Mouse (Mus musculus) liver (tissue): ENCODE measurements around the gene Slc22a16.

ENCODE experiments used
- DNase-seq: peaks from one replicate; pipeline ENCODE4 v3.0.0-alpha.2; 2020; ENCODE audit warnings: mixed read lengths

The Slc22a16 gene

DNA sequence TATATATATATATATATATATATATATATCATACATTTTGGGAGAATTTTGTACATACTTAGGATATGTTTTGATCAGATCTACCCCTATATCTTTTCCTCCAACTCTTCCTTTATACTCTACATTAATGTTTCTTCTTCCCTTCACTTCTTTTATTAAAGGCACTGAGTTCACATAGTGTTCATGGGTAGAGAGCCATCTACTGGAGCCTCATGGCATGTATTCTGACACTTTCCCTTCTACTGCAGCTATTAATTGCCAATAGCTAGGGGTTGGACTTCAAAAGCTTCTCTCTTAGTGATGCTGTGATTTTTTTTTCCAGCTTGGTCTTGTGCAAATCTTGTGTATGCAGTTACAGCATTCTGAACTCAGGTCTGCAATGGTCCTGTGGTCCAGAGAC is 47.8 kb downstream of the Slc22a16 start:
- DNase-seq: no peak

DNA sequence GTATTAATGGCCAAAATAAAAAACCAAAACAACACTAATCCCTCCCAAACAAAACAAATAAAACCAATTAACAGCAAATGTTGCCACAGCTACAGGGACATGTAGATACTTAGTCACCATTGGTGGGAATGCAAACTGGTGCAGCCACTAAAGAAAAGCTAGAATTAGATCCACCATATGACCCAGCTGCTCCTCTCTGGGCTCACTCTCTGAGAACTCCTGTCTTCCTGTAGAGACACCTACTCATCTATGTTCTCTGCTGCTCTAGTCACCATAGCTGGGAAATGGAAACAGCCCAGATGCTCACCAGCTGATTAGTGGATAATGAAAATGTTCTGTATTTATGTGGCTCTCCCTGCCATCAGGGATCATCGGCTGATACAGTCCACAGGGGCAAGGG is 49.6 kb downstream of the Slc22a16 start:
- DNase-seq: no peak

- DNase-seq: peak; percentile 41
These were observed 59.0 kb downstream of the Slc22a16 start for GRCm38 (mm10) chr10:40629140-40629539.

DNA sequence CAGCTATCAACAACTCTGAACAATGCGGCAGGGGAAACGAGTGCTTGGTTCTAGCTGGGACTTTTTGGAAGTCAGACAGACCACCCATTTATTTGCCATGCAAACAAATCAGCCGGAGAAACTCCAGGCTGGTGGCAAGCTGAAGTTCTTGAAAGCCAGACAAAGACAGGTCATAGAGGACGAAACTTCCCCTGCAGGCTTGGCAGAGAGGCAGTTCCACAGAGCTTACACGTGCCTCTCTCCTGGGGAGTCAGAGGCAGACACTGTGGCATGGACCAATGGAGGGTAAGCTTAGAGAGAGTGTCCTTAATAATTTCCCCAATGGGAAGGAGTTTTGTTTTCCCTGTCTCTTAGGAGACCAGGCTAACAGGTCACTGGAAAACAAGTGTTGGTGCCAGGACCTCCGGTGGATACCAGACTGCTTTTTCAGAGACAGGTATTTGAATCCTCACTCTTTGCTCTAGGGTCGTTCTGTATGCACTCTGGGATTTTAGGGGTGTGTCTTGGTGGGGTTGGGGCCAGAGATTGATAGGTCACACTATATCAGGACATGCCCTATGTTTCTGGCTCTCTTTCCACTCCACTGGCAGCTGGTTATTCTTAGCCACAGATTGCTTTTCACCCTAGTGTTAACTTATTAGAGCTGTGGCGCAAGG is 59.6 kb downstream of the Slc22a16 start, which contains the start of gene Ddo:
Ddo (plus strand) TSS at position 356 of the 656 bp plus-strand sequence.
- no peak for DNase-seq

DNA sequence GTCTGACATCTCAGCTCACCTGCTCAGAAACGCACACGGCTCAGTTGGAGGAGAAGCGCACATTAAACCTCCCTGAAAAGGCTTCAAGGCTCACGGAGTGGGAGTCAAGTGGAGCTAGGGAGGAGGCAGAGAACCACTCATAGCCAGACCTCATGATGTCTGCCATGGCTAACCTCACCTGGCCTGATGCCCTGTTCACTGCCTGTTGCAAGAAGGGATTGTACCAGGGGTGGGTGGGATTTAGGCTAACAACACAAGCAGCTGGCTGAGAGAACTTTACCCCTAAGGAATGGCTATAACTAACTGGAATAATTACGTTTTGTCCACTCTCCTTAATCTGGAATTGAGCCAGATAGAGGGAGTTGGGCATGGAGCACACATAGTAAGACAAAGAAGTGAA is 60.3 kb downstream of the Slc22a16 start:
- DNase-seq: no peak

DNA sequence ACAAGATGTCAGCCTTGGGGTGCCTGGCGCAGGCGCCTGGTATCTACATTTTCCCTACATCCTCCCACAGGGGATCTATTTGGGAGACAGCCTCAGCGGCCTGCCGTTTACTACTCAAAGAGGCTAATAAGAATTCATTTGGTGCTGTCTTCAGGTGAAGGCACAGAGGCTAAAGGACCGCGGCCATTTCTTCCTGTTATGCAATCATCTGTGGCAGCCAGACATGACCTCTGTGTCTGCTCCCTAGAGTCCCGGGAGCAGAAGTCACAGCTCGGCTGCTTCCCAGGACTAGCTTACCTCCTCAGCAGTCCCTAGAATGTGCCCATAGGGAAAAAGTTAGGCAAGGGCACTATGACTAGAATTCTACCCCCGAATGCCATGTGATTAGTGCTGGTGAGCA is 60.8 kb downstream of the Slc22a16 start:
- DNase-seq: no peak

DNA sequence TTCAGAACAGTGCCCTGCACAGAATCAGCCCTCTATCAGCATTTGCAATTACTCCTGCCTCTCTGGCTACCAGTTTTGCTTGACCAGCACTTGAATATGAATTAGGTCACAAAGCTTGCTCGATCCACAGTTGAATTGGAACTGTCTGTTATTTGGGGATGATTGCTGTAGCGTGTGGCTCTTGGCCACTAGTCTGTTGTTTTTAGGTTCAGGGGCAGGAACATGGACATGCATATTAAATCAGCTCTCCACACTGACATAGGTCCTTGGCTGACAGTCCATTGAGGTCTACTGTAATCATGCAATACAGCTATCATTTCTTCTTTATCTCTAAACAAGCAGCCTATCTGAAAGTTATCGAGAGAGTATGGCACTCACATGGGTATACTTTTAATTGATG is 62.0 kb downstream of the Slc22a16 start:
- no peak for DNase-seq

GRCm38 (mm10) chr10:40637331-40637730 is 67.2 kb downstream of the Slc22a16 start:
- DNase-seq: no peak

DNA sequence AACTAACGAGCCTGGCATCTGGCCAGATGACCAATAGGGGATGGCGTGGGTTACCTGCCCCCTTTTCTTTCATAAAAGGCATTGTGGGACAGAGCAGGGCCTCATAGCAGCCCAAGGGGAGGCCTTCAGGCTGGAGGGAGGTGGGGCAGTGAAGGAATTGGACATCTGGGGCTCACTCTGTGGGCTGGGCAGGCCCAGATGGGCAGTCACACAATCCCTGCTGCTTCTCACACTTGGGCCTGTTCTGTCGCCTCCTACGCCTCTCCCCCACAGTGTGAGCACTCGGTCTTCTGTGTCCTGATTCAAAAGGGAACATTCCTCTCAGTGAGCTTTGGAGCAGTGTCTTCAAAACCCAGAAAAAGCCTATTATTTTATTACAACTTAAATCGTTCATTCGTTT is 68.1 kb downstream of the Slc22a16 start:
- no peak for DNase-seq

DNA sequence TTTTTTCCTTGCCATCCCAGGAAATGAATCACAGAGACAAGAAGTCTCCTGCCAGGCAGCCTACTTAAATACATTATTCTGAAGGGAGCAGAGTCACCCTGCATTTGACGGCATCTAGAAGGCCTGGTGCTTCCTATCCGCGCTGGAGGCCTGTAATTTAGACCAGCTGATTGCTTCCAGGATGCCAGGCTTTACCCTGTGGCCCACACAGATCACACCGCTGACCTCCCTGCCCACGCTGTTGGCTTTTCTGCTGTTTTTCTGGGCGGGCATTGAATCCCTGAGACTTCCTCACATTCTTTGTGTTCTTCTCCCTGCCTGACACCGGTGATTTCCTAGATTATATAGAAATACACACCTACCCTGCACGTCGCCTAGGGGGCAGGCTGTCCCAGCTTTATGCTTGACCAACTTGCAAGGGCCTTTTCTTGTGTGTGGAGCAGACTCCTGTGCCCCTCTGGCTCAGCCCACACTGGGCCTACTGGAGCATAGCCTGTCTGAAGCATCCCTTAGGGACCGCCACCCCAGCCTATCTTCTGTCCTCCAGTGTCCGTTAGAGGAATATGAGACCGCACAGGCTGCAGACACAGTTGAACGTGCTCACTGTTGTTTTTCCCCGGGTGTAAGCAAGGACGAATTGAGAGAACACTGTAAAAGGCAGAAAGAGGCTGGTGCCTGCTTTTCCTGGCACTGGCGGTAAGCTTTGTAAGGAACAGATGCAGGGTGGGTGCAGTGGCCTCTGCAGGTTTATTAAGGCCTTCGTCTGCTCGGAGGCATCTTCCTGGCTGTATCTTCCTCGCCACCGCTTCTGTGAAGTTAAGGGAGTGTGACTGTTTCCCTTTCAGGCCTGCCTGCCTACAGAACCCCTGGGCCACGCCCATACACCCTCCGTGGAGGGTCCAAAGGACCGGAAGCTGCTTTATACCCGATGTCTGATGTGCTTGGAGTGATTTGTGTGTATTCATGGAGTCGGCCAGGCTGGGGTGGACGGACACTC is 69.0 kb downstream of the Slc22a16 start:
- no peak for DNase-seq

GRCm38 (mm10) chr10:40640406-40640805 is 70.3 kb downstream of the Slc22a16 start:
- no peak for DNase-seq

DNA sequence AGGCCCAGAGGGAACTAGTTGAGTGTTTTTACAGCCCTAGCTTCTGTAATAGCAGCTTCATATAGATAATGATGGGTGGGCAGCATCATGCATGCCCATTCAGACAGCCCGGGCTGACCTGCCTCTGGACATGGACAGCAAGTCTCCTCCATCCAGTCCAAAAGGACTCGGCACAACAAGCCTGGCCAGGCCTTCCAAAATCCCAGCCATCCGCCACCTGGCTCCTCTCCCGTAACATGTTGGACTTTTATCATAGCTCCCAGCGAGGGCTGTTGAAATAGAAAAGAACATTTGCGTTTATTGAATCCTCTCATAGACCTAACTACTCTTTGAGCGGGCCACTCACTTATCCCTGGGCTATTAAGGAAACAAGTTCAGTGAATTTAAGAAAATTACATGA is 71.8 kb downstream of the Slc22a16 start:
- DNase-seq: no peak

GRCm38 (mm10) chr10:40643126-40643525 is 73.0 kb downstream of the Slc22a16 start:
- DNase-seq: no peak

DNA sequence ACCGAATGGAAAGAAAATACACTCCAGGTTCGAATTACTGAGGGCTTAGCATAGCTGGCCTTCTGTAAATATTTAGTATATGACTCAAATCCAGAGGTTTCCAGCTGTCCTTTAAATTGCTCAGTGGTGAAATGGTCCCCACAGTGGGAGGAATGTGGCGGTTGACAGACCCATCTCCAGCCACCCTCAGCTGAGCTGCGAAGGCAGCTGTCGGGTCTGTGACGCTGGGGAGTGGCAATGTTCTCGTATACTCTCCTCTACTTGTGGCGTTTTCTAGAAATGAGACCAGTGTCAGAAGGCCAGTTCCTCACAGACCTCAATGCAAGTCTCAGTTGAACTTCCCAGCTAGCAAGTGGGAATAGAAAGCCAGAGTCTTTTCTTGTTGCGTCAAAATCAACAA is 74.3 kb downstream of the Slc22a16 start:
- DNase-seq: no peak

GRCm38 (mm10) chr10:40645346-40645745 is 75.2 kb downstream of the Slc22a16 start:
- no peak for DNase-seq

- no peak for DNase-seq
These were observed 78.6 kb downstream of the Slc22a16 start for GRCm38 (mm10) chr10:40648776-40649175.

DNA sequence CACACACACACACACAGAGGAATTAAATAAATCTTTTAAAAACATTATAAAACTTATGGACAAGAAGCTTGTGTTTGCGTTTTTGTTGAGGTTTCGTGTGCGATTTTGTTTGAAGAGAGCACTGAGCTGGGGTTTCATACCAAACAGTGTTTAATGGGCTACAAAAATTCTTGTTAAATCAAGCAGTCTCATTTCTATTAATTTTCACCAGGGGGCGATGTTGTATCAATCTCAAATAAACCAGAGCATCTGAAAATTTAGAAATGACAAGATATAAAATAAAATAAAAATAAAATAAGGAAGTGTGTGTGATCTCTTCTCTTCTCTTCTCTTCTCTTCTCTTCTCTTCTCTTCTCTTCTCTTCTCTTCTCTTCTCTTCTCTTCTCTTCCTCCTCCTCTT is 79.5 kb downstream of the Slc22a16 start:
- no peak for DNase-seq

DNA sequence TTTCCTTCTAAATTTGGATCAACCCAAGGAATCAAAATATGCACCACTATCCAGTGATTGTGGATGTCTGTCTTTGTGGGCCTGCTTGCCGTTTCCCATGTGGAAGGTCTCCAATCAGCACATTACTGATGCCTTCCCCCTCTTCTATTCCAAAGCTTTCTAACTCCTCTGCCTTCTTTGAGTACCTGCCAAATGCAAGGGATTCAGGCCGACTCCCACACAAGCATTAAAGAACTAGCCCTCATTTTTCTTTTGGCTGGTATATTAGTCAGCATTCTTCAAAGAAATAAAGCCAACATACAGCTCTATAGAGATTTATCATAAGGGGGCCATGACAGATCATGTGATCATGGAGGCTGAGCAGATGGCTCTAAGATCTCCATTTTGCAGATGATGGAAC is 81.5 kb downstream of the Slc22a16 start:
- no peak for DNase-seq
